Mouse (Mus musculus): ENCODE measurements around the gene Ipcef1. TPM values are rescaled to one million over a fixed set of nuclear protein-coding genes. Genes with fewer than 3 reads are reported as not detected.

The Ipcef1 gene
- polyA plus RNA-seq, 1 experiment from 2014 or later: 2.2 TPM

GRCm38 (mm10) chr10:6967588-6968242 is 84.6 kb downstream of the Ipcef1 start:
- WGBS: 83% methylated on average over 8 of the region's 8 CpGs
- no peaks in the 10 kb centered on the region for H3K4me1 ChIP-seq (replicated peaks; ENCODE audit: control insufficient read depth, insufficient read depth, low read length)
- H3K36me3 ChIP-seq (ENCODE audit: control insufficient read depth, insufficient read depth): no peaks in the 10 kb centered on the region
- no peaks in the 10 kb centered on the region for H3K27me3 ChIP-seq (replicated peaks; ENCODE audit: control insufficient read depth, insufficient read depth, low read length)
- H3K27ac ChIP-seq (ENCODE audit: low read length): no peak overlapping the region
- ATAC-seq: no peak
- no peak overlapping the region for H3K9ac ChIP-seq (replicated peaks; ENCODE audit: low read depth, low read length)
- H3K9me3 ChIP-seq (ENCODE audit: control insufficient read depth, low read length): no peaks in the 10 kb centered on the region
- no peak overlapping the region for H3K4me3 ChIP-seq (replicated peaks; ENCODE audit: low read length)
- no peak overlapping the region for H3K4me2 ChIP-seq (ENCODE audit: low read length)

GRCm38 (mm10) chr10:6958791-6959190 is 93.5 kb downstream of the Ipcef1 start:
- Histone ChIP-seq H3K4me1 (replicated peaks; ENCODE audit: control insufficient read depth, insufficient read depth, low read length) (no peaks in the 10 kb centered on the region), H3K27me3 (replicated peaks; ENCODE audit: control insufficient read depth, insufficient read depth, low read length) (no peaks in the 10 kb centered on the region), H3K4me3 (replicated peaks; ENCODE audit: low read length) (no peak overlapping the region), H3K9me3 (ENCODE audit: control insufficient read depth, low read length) (no peaks in the 10 kb centered on the region), H3K36me3 (ENCODE audit: control insufficient read depth, insufficient read depth) (no peaks in the 10 kb centered on the region), H3K9ac (replicated peaks; ENCODE audit: low read depth, low read length) (no peak overlapping the region), H3K27ac (ENCODE audit: low read length) (no peak overlapping the region), H3K4me2 (ENCODE audit: low read length) (no peak overlapping the region)
- no peak for ATAC-seq
- 80% methylated on average over 5 of the region's 5 CpGs for WGBS

- H3K36me3 ChIP-seq (ENCODE audit: control insufficient read depth, insufficient read depth): no peaks in the 10 kb centered on the region
- no peaks in the 10 kb centered on the region for H3K4me1 ChIP-seq (replicated peaks; ENCODE audit: control insufficient read depth, insufficient read depth, low read length)
- no peak overlapping the region for H3K9ac ChIP-seq (replicated peaks; ENCODE audit: low read depth, low read length)
- H3K27ac ChIP-seq (ENCODE audit: low read length): no peak overlapping the region
- no peak for ATAC-seq
- no peak overlapping the region for H3K4me2 ChIP-seq (ENCODE audit: low read length)
- WGBS: 97% methylated on average over 2 of the region's 2 CpGs
- no peaks in the 10 kb centered on the region for H3K27me3 ChIP-seq (replicated peaks; ENCODE audit: control insufficient read depth, insufficient read depth, low read length)
- H3K9me3 ChIP-seq (ENCODE audit: control insufficient read depth, low read length): no peaks in the 10 kb centered on the region
- H3K4me3 ChIP-seq (replicated peaks; ENCODE audit: low read length): no peak overlapping the region
Observed at GRCm38 (mm10) chr10:6956357-6956756, 95.9 kb downstream of the Ipcef1 start.

DNA sequence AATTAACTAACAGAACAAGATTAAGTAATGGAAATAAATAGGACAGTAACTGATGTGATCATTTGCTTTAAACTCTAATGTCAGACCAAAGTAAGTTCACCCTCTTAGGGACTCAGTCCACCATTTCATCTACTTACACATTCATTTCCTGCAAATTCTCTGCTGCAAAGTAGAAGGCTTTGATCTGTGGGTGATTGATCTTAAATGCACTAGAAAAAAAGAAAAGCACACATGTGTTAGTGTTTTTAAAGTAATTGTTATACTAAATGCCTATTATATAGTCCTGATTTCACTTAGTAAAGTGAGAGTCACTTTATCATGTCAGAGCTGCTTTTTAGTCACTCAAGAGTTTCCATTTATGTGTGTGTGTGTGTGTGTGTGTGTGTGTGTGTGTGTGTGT is 97.7 kb downstream of the Ipcef1 start:
- H3K27me3 ChIP-seq (replicated peaks; ENCODE audit: control insufficient read depth, insufficient read depth, low read length): no peaks in the 10 kb centered on the region
- no peak for ATAC-seq
- H3K9ac ChIP-seq (replicated peaks; ENCODE audit: low read depth, low read length): no peak overlapping the region
- H3K9me3 ChIP-seq (ENCODE audit: control insufficient read depth, low read length): no peaks in the 10 kb centered on the region
- H3K27ac ChIP-seq (ENCODE audit: low read length): no peak overlapping the region
- H3K36me3 ChIP-seq (ENCODE audit: control insufficient read depth, insufficient read depth): no peaks in the 10 kb centered on the region
- H3K4me1 ChIP-seq (replicated peaks; ENCODE audit: control insufficient read depth, insufficient read depth, low read length): no peaks in the 10 kb centered on the region
- H3K4me2 ChIP-seq (ENCODE audit: low read length): no peak overlapping the region
- no peak overlapping the region for H3K4me3 ChIP-seq (replicated peaks; ENCODE audit: low read length)

DNA sequence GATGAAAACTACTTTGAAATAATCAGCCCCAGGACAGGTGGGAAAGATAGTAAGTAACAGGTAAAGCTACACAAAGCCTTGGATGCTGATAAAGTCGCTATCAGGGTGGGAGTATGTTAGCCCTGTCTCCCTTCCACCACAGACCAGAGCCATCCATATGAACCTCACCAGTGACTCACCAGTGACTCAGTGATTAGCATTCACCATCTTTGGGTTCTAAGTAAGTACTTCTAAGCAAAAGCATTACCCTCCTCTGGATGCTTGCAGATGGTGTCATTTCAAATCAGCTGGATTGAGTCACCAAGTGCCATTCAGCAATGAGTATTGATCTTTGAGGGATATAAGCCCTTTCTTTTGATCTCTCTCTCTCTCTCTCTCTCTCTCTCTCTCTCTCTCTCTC is 99.2 kb downstream of the Ipcef1 start:
- no peaks in the 10 kb centered on the region for H3K27me3 ChIP-seq (replicated peaks; ENCODE audit: control insufficient read depth, insufficient read depth, low read length)
- H3K27ac ChIP-seq (ENCODE audit: low read length): no peak overlapping the region
- no peak overlapping the region for H3K9ac ChIP-seq (replicated peaks; ENCODE audit: low read depth, low read length)
- no peaks in the 10 kb centered on the region for H3K4me1 ChIP-seq (replicated peaks; ENCODE audit: control insufficient read depth, insufficient read depth, low read length)
- H3K4me2 ChIP-seq (ENCODE audit: low read length): no peak overlapping the region
- WGBS: 79% methylated on average over 1 of the region's 1 CpGs
- ATAC-seq: no peak
- no peaks in the 10 kb centered on the region for H3K36me3 ChIP-seq (ENCODE audit: control insufficient read depth, insufficient read depth)
- no peak overlapping the region for H3K4me3 ChIP-seq (replicated peaks; ENCODE audit: low read length)
- H3K9me3 ChIP-seq (ENCODE audit: control insufficient read depth, low read length): no peaks in the 10 kb centered on the region

DNA sequence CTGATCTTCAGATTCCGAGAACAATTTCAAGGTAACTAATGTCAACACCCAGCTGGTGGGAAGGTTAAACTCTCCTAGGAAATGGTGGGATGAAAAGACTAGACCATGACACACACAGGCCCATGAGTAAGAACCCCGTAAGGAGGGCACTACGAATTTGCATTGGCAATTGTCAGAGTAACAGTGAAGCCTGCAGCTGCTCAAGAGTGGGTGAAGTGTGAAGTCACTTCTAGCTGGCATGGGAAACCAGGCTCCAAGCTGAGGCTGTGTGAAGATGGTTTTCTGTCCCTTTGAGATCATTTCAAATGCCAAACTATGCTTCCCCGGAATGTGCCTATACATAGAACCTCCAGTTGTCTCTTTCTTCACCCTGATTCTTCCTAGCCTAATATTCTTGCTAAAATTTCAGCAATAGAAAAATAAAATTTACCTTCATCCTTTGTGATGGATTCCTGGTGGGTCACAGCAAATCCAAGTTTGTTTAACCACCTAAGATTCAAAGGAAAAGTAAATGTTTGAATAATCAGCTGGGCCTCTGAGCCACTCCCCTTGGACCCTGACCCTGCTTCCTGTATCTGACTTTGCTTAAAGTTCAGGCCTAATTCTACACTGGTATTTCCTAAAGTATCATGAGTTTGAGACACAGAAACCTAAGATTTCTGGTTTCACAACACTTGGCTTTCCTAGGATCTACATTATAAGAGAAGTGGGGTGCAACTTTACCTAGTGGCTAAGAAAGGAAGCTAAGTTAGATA is 115.4 kb downstream of the Ipcef1 start:
- Histone ChIP-seq H3K36me3 (ENCODE audit: control insufficient read depth, insufficient read depth) (no peaks in the 10 kb centered on the region), H3K27me3 (replicated peaks; ENCODE audit: control insufficient read depth, insufficient read depth, low read length) (no peaks in the 10 kb centered on the region), H3K9ac (replicated peaks; ENCODE audit: low read depth, low read length) (no peak overlapping the region), H3K4me3 (replicated peaks; ENCODE audit: low read length) (no peak overlapping the region), H3K9me3 (ENCODE audit: control insufficient read depth, low read length) (no peaks in the 10 kb centered on the region), H3K27ac (ENCODE audit: low read length) (no peak overlapping the region), H3K4me2 (ENCODE audit: low read length) (no peak overlapping the region), H3K4me1 (replicated peaks; ENCODE audit: control insufficient read depth, insufficient read depth, low read length) (no peaks in the 10 kb centered on the region)
- no peak for ATAC-seq
- 90% methylated on average over 4 of the region's 4 CpGs for WGBS

DNA sequence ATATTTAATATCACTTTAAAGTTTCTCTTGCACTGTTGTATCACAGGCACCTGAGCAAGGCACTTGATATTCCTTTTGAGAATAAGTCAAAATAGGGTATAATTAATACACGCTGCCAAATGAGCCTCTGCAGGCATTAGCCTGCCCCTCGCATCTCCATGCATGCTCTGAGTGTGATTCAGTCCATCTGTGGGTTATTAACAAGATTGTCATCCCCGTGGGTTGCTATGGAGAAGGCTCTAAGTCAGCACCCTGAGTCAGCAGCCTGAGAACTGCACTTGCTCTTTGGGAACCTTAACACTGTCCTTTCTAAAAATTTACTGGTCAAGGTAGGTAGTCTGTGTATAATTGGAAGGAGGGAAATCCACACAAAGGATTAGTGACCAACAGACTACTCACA is 117.5 kb downstream of the Ipcef1 start:
- no peaks in the 10 kb centered on the region for H3K9me3 ChIP-seq (ENCODE audit: control insufficient read depth, low read length)
- H3K27ac ChIP-seq (ENCODE audit: low read length): no peak overlapping the region
- H3K4me2 ChIP-seq (ENCODE audit: low read length): no peak overlapping the region
- no peaks in the 10 kb centered on the region for H3K27me3 ChIP-seq (replicated peaks; ENCODE audit: control insufficient read depth, insufficient read depth, low read length)
- no peaks in the 10 kb centered on the region for H3K4me1 ChIP-seq (replicated peaks; ENCODE audit: control insufficient read depth, insufficient read depth, low read length)
- no peaks in the 10 kb centered on the region for H3K36me3 ChIP-seq (ENCODE audit: control insufficient read depth, insufficient read depth)
- no peak overlapping the region for H3K4me3 ChIP-seq (replicated peaks; ENCODE audit: low read length)
- 67% methylated on average over 3 of the region's 3 CpGs for WGBS
- peak; percentile 61; the same call in 1 of the 2 replicates for ATAC-seq
- H3K9ac ChIP-seq (replicated peaks; ENCODE audit: low read depth, low read length): no peak overlapping the region

DNA sequence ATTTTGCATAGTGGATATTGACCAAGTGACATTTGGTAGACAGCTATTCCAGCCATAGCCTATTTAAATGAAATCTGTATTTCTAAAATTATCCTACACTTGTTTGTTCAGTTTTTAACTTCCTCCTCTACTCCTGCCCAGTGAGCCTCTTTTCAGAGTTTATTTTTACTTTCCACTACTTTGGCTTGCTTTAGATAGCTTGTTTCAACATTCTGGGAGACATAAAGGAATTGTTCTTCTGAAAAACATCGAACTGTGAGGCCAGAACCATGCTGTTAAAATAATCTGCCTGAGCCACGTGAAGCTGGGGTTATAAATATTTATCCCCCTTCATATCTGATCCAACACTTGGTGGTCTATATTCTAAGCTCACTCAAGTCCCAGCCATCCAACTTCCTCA is 121.4 kb downstream of the Ipcef1 start:
- no peaks in the 10 kb centered on the region for H3K4me1 ChIP-seq (replicated peaks; ENCODE audit: control insufficient read depth, insufficient read depth, low read length)

GRCm38 (mm10) chr10:6930398-6930797 is 121.9 kb downstream of the Ipcef1 start:
- H3K4me2 ChIP-seq (ENCODE audit: low read length): no peak overlapping the region
- no peak overlapping the region for H3K27ac ChIP-seq (ENCODE audit: low read length)
- no peaks in the 10 kb centered on the region for H3K27me3 ChIP-seq (replicated peaks; ENCODE audit: control insufficient read depth, insufficient read depth, low read length)
- no peaks in the 10 kb centered on the region for H3K4me1 ChIP-seq (replicated peaks; ENCODE audit: control insufficient read depth, insufficient read depth, low read length)
- H3K9me3 ChIP-seq (ENCODE audit: control insufficient read depth, low read length): no peaks in the 10 kb centered on the region
- H3K4me3 ChIP-seq (replicated peaks; ENCODE audit: low read length): no peak overlapping the region
- no peak for ATAC-seq
- no peaks in the 10 kb centered on the region for H3K36me3 ChIP-seq (ENCODE audit: control insufficient read depth, insufficient read depth)
- no peak overlapping the region for H3K9ac ChIP-seq (replicated peaks; ENCODE audit: low read depth, low read length)
- WGBS: 84% methylated on average over 1 of the region's 1 CpGs

More for the DNA sequence above, 121.4 kb downstream of the Ipcef1 start:
- H3K9ac ChIP-seq (replicated peaks; ENCODE audit: low read depth, low read length): no peak overlapping the region
- no peaks in the 10 kb centered on the region for H3K36me3 ChIP-seq (ENCODE audit: control insufficient read depth, insufficient read depth)
- no peak overlapping the region for H3K4me3 ChIP-seq (replicated peaks; ENCODE audit: low read length)
- H3K9me3 ChIP-seq (ENCODE audit: control insufficient read depth, low read length): no peaks in the 10 kb centered on the region
- no peak for ATAC-seq
- no peaks in the 10 kb centered on the region for H3K27me3 ChIP-seq (replicated peaks; ENCODE audit: control insufficient read depth, insufficient read depth, low read length)
- H3K4me2 ChIP-seq (ENCODE audit: low read length): no peak overlapping the region
- WGBS: 61% methylated on average over 2 of the region's 2 CpGs
- H3K27ac ChIP-seq (ENCODE audit: low read length): no peak overlapping the region
